Mouse (Mus musculus) NIH3T3 (cell line): ENCODE measurements at regions not wholly inside any gene's neighbourhood (a gene's known extent, or its start where the extent isn't known, plus 50 kb on each side); places are given as distances from the start of the nearest gene placed in this dataset.

Experiments used
- DNase-seq: peaks from one replicate; pipeline ENCODE4 v3.0.0-alpha.2; 2012; ENCODE audit warnings: low read depth

DNA sequence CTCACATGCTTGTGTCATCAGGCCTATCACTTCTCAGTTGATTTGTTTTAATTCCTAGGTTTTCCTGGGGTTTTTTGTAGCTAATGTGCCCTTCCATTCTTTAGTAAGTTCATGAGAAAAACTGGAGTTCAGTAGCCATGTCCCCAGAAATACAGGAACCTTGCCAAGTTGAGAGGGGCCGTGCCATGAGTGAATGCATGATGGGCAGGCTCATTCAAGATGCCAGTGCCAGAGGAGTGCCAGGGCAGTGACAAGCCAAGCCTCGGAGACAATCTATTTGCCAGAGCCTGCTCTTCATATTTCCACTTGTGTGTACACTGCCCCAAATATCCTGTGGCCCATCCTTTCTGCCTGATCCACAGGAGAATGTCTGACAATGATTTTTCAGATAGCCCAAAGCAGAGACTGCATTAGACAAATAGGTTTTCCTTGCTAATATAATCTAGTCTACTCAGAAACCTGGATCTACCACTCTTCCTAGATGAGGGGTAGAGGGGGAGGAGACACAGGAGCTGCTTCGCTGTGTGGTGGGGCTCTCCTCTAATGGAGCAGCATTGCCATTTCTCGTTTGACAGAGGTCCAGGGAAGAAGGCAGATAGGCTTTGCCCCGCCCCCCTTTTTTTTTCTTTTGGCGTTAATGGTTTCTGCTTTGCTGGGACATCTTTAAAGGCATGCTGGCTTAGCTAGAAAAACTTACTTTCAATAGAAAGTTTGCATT is 569.5 kb upstream of the Arid1b start:
- DNase-seq: no peak

- no peak for DNase-seq
These were observed 568.8 kb upstream of the Arid1b start for GRCm38 (mm10) chr17:4425342-4425741.

DNA sequence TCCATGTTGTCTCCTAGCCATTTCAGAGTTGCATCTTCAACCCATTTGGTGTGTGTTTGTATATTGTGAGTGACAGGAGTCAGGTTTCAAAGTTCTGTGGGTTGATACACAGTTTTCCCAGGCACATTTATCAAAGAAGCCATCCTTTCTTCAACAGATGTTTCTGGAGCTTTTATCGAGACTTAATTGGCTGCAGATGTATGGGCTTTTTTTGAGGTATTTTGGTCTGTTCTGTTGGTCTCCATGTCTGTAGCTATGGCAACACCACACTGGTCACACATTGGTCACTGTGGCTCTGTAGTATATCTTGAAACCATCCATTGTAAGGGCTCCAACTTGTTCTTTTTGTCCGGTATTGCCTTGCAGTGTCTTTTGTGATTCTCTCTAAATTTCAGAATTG is 565.1 kb upstream of the Arid1b start:
- no peak for DNase-seq

DNA sequence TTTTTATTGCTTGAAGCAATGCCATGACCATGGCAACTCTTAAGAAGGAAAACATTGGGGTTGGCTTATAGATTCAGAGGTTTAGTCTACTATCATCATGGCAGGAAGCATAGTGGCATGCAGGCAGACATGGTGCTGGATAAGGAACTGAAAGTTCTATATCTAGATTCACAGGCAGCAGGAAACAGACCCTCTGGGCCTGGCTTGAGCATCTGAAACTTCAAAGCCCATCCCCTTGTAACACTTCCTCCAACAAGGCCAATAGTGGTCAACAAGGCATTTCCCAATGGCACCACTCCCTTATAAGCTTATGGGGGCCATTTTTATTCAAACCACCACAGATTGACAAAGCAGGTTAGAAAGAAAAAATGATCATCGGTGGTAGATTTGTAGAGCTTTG is 548.5 kb upstream of the Arid1b start:
- DNase-seq: no peak

- DNase-seq: no peak
These were observed 536.6 kb upstream of the Arid1b start for GRCm38 (mm10) chr17:4457491-4457890.

DNA sequence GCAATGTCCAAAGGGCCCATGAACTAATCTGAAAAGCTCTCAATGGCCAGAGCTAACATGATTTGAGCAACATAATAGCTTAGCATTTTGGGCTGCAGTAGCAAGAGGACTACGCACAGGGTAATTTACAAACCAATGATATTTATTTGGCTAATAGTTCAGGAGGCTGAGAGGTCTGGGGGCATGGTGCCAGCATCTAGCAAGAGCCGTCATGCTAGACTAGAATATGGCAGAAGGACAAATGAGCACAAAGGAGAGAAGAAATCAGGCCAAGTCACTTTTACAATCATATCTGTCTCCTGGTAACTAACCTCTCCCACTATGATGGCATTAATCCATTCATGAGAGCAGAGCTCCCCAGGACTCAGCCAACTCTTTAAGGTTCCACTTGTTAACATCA is 532.6 kb upstream of the Arid1b start:
- no peak for DNase-seq

DNA sequence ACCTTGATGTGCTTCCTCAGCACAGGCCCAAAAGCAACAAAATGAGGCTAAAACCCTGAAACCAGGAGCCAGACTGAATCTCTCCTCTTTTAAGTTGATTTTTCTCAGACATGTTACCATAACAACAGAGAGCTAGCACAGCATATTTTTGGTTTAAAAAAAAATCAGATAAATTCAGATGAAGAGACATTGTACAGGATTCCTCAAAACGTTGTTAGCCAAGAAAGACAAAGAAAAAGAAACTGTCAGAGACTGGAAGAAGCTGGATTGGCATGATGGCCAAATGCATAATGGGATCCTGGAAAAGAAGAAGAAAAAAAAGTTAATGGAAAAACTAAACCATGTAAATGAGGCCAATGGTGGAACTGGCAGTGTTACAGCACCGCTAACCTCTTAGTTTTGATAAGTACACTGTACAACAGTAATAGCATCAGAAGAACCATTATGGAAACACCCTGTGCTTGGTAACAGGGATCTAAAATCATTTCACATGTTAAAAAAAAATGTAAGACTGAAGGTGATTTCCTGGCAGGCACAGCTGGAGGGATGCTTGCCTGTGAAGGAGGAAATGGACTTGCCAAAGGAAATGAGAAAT is 529.7 kb upstream of the Arid1b start:
- no peak for DNase-seq

DNA sequence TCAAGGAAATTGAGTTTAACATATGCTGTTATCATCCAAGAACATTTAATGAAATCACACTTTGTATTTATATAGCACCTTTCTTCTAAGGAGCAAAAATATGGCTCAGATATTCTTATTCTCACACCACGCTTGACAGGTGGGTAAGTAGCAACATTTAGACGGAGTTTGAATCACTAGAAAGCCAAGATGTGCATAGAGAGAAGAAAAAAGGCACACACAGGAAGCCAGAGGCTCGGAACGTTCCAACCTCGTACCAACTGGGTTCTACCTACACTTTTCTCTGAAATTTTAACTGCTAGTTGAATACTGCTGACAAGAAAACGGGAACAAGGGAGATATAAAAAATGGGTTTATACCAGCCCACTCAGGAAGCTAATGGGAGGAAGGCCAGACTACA is 528.4 kb upstream of the Arid1b start:
- DNase-seq: no peak

DNA sequence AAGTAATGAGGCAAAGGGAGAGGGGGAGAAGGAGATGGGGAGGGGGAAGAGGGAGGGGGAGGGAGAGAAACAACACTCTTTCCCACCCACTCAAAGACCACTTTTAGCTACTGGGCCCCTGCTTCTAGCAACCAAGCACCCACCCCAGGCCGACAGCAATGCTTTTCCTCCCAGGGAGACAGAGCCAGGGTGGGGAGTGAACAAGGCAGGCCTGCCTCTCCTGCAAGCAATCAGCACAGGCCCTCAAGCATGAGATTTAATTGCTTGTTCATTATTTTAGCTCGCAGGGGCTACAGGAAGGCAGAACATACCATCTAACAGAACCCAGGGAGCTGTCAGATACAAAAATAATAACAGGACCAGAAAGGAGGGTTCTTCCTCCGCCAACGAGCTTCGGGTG is 521.7 kb upstream of the Arid1b start:
- DNase-seq: no peak

DNA sequence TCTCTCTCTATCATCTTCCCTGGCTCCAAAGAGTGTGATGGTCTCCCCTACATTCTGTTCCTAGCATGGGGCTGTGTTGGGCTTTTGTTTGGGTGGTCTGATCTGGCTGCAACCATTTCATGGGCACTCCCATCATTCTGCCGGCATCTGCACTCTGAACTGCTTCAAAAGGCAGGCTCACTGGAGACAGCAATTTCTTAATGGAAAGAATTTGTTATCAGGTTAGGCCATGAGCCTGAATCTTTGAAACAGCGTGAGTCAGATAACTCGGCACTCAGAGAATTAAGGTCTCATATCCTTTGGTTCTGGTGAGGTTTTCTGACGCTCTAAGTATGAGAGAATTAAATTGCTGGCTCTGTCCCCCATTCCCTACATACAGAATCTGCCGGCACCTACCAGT is 519.8 kb upstream of the Arid1b start:
- no peak for DNase-seq

DNA sequence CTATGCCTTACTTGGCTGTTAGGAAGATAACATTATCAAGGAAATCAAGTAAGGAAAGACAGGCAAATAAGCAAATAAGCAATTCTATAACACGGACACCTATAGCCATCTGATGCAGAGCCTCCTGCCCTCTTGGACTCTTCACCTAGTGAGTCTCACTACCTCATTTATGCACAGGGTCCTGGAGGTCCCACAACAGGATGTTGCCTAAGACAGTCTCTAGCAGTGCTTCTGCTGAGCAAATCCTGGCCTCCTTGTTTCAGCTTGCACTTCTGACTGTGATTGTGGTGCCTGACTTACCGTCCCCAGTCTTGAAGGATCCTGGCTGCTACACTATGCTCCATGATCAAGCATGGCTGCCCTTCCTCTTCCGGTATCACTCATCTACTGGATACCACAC is 518.5 kb upstream of the Arid1b start:
- DNase-seq: no peak

DNA sequence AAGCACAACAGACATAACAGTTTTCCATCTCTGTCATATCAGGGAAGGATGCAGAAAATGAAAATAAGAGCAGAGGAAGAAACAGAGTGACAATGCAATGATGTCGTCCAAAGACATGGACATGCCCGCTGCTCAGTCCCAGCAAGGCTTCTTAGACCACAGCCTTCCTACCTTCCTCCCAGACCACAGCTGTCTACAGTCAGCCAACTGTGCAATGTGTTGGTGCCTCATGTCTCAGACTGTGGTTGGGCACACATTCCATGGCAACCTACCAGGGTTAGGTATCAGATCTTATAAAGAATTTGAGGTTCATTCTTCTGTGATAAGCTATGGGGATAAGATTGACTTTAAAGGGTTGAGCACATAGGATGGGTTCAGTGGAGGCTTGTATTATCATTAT is 499.7 kb upstream of the Arid1b start:
- no peak for DNase-seq

DNA sequence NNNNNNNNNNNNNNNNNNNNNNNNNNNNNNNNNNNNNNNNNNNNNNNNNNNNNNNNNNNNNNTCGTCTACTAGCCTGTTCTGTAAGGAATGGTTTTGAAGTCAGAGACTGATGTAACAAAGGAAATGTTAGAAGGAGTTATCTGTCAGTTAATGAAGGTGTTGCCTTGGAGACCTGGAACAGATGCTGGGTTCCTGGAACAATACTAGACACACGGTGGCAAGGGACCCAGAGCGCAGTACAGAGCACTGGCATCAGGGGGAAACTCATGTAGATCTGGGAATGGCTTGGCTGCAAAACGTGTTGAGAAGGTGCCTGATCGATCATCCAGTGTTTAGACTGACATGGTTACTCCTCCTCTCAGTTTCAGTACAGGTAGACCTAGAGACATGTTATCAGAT is 493.6 kb upstream of the Arid1b start:
- no peak for DNase-seq

- DNase-seq: no peak
These were observed 493.1 kb upstream of the Arid1b start for GRCm38 (mm10) chr17:4501029-4501428.

DNA sequence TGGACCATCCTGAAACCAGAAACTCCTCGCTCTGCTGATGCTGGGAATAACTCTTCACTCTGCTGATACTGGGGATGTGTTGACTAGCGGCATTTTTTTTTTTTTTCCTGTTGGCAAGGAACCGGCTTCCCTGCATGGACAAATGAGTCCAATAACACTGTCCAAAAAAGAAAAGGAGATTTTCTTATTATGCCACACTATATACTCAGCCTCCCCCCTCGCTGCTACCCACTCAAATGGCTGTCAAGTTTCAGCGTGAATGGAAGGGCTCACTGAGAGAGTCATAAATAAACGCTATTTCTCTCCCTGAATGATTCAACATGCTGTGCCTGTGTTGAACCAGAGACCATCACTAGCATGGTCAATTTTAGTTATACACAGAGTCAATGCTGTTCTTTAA is 489.2 kb upstream of the Arid1b start:
- DNase-seq: no peak

GRCm38 (mm10) chr17:4509506-4509905 is 484.6 kb upstream of the Arid1b start:
- DNase-seq: no peak

- no peak for DNase-seq
These were observed 478.0 kb upstream of the Arid1b start for GRCm38 (mm10) chr17:4516141-4516540.

- DNase-seq: no peak
These were observed 477.3 kb upstream of the Arid1b start for GRCm38 (mm10) chr17:4516846-4517245.

DNA sequence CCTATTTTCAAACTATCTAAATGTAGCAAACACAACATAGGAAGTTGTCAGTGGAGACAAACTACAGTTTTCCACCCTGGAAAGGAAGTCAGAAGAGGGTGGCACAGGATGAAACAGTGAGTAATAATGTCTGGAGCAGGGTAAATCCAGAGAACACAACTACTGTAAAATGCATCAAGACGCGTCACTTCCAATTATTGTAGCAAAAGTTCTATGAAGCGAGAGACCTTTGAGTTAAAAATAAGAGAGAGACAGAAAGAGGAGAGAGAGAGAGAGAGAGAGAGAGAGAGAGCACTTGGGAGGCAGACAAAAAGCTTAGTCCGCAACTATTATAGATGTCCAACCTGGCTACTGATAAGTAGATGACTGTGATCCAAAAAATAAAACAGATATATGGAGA is 473.1 kb upstream of the Arid1b start:
- no peak for DNase-seq

- no peak for DNase-seq
These were observed 467.7 kb upstream of the Arid1b start for GRCm38 (mm10) chr17:4526466-4526865.

- DNase-seq: no peak
These were observed 462.0 kb upstream of the Arid1b start for GRCm38 (mm10) chr17:4532126-4532525.

DNA sequence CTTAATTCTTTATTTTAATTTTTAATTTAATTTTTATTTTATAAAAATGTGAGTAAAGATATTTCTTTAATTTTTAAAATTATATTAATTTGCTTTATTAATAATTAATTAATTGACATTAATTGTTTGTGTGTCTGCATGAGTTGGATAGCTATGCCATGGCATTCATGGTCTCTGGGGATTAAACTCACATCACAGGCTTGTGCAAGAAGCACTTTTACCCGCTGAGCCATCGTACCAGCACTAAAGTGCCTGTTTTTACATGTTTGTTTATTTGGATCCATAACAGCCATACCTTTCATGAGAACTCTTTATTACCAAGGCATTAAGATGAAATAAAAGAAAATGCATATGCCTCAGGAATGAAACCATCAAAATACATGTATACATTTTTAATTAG is 453.7 kb upstream of the Arid1b start:
- no peak for DNase-seq

DNA sequence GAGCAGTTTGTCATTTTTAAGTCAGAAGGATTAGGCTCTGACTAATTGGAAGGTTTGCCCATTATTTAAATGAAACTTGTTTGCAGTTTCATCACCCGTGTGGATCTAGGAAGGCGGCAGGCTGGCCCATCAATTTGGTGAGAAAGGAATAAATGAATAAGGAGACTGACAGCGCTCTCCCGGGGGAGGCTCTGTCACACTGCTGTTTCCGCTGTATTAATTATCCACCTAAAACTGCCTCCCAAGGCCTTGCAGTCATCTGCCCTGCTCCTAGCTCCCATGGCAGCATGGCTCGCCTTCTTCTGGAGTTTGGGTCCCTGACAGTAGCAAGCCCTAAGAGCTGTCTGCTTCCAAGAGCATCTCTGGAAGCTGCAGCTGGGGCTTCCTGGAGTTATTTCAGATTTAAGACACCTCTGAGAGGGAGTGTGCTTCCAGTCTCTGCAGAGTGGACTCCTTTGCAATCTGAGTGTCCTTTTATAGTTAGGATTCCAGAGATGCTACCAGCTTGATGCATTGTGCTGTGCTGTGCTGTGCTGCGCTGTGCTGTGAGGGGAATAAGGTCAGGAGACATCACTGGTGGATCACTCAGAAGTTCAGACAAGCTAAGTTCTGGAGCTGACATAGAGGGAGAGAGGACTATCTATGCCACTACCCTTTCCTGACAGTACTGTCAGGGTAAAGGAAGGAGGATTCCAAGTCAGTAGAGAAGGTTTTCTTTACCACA is 452.9 kb upstream of the Arid1b start:
- DNase-seq: no peak

- no peak for DNase-seq
These were observed 447.6 kb upstream of the Arid1b start for GRCm38 (mm10) chr17:4546579-4546978.
